Mouse (Mus musculus) C2C12 (cell line): ENCODE measurements around the gene Pdcd11. TPM values are rescaled to one million over a fixed set of nuclear protein-coding genes. Genes with fewer than 3 reads are reported as not detected.

ENCODE experiments used
- H3K27me3 ChIP-seq: one replicate; pipeline ENCODE4 v1.6.1; 2011; ENCODE audit not compliant: control insufficient read depth, insufficient read depth, insufficient read length
- H3K36me3 ChIP-seq: one replicate; pipeline ENCODE4 v1.6.1; 2011; ENCODE audit not compliant: control insufficient read depth, insufficient read depth
- H3K4me3 ChIP-seq: one replicate; pipeline ENCODE4 v1.5.1; 2011; ENCODE audit warnings: mild to moderate bottlenecking, control low read depth; ENCODE audit not compliant: poor library complexity, insufficient read depth, severe bottlenecking
- H3K79me2 ChIP-seq: one replicate; pipeline ENCODE4 v1.6.1; 2011; ENCODE audit not compliant: control insufficient read depth, insufficient read depth
- H3K79me3 ChIP-seq: one replicate; pipeline ENCODE4 v1.6.1; 2011; ENCODE audit warnings: low read depth, control low read depth
- H3ac ChIP-seq: one replicate; pipeline ENCODE3; 2011; ENCODE audit warnings: low read depth; ENCODE audit not compliant: control insufficient read depth, insufficient read length
- CEBPB ChIP-seq: IDR thresholded peaks from one replicate; pipeline ENCODE4 v1.6.1; 2011; ENCODE audit warnings: low read depth, mild to moderate bottlenecking, control low read depth, moderate library complexity
- CTCF ChIP-seq: IDR thresholded peaks from one replicate; pipeline ENCODE4 v1.5.1; 2011; ENCODE audit not compliant: control insufficient read depth, insufficient read depth, insufficient read length
- FOSL1 ChIP-seq: IDR thresholded peaks from one replicate; pipeline ENCODE4 v1.8.0; 2011; ENCODE audit warnings: mild to moderate bottlenecking, low read length; ENCODE audit not compliant: poor library complexity, insufficient read depth, severe bottlenecking
- MAX ChIP-seq: IDR thresholded peaks from one replicate; pipeline ENCODE4 v1.6.1; 2011; ENCODE audit warnings: mild to moderate bottlenecking, control low read depth
- MYOD1 ChIP-seq: IDR thresholded peaks from one replicate; pipeline ENCODE4 v1.6.1; 2011; ENCODE audit warnings: low read depth; ENCODE audit not compliant: control insufficient read depth, insufficient read length
- MYOG ChIP-seq: IDR thresholded peaks from one replicate; pipeline ENCODE4 v1.6.1; 2011; ENCODE audit not compliant: control insufficient read depth, insufficient read length; ENCODE audit errors: extremely low read depth
- USF1 ChIP-seq: IDR thresholded peaks from one replicate; pipeline ENCODE4 v1.6.1; 2011; ENCODE audit warnings: low read depth, mild to moderate bottlenecking, control low read depth, moderate library complexity
- polyA plus RNA-seq: library from polyadenylated mRNA; unstranded; fragments of >200 nt; fragmentation: generic; extraction: Trizol; gene quantifications from one replicate; pipeline ENCODE4 v1.2.1, GENCODE M21; 2012; ENCODE audit warnings: missing spikeins

Gene Pdcd11
- polyA plus RNA-seq, 1 experiment, result 21.0 TPM

DNA sequence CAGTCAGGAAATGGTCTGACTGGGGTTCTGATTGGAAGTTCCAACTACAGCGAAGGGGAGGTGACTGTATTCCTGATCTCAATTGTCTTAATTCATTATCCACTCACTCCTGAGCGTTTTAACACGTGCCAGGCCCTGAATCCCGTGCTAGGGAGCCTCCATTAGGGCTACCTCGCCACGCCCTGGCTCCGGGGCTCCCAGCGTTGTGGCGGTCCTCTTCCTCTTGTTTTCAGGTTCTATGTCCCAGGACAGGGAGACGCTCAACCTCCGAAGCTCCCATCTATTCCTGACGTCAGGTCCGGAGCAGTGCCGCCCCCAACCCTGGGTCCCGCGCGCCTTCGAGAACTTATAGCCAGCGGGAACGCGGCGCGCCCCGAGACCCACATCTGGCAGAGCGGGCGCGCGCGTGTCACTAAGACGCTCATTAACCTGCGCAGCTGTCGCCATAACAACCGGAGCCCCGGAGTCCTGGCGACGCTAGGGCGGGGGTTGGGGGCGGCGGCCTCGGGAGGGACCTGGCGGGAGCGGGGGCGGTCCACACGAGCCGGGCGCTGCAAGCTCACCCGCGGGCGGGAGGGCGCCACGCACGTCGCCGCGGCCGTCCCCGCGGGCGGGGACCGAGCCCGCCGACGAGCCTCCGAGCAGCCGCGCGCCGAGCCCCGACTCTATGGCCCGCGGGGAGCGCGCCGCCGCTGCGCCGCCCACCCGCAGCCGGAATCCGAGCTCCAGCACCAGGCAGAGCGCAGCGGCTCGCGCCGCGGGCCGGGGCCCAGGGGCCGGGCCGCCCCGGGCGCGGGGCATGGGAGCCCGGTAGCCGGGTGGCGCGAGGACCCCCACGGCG is 88.1 kb downstream of the Pdcd11 start, which contains the start of gene Neurl1a:
Neurl1a (plus strand) TSS at position 390 of the 841 bp plus-strand sequence.
- peak within 1 kb of the TSS; percentile 32 for H3K4me3 ChIP-seq
- no peaks in the 10 kb centered on the region for H3K79me2 ChIP-seq
- H3ac ChIP-seq, result peak within 1 kb of the TSS; percentile 63
- H3K79me3 ChIP-seq, result no peaks in the 10 kb centered on the region
- H3K36me3 ChIP-seq, result no peaks in the 10 kb centered on the region
- TF ChIP-seq CTCF (no peak), MAX (no peak), MYOG (no peak), MYOD1 (no peak), USF1 (no peak), CEBPB (no peak), FOSL1 (no peak)
- peaks cover 7% of the 10 kb centered on the region for H3K27me3 ChIP-seq

DNA sequence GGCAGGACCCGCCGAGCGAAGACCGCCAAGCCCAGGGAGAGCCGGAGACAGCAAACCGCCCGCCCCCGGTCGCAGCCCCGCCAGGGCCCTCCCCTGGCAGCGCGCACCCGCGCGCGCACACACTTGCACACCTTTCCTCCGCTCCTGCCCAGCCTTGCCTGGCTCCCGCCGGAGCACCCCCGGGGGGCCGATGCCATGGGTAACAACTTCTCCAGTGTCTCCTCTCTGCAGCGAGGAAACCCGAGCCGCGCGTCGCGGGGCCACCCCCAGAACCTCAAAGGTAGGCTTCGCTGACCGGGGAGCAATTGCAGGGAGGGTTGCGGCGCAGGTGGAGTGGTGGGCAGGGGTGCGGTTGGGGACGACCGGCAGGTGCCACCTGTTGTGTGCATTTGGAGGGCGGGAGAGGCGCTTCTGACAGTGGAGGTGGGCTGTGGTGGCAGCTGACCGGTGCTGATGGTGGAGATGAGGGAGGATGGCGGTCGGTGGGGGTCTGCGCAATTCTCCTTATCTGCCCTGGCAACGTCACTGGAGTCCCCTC is 88.8 kb downstream of the Pdcd11 start:
- no peaks in the 10 kb centered on the region for H3K36me3 ChIP-seq
- TF ChIP-seq FOSL1 (no peak), MYOD1 (no peak), USF1 (no peak), MYOG (no peak), CEBPB (no peak), CTCF (no peak), MAX (no peak)
- peak overlapping the region; percentile 32 for H3K4me3 ChIP-seq
- H3ac ChIP-seq, result peak overlapping the region; percentile 63
- H3K79me2 ChIP-seq, result no peaks in the 10 kb centered on the region
- peaks cover 4% of the 10 kb centered on the region for H3K27me3 ChIP-seq
- no peaks in the 10 kb centered on the region for H3K79me3 ChIP-seq

DNA sequence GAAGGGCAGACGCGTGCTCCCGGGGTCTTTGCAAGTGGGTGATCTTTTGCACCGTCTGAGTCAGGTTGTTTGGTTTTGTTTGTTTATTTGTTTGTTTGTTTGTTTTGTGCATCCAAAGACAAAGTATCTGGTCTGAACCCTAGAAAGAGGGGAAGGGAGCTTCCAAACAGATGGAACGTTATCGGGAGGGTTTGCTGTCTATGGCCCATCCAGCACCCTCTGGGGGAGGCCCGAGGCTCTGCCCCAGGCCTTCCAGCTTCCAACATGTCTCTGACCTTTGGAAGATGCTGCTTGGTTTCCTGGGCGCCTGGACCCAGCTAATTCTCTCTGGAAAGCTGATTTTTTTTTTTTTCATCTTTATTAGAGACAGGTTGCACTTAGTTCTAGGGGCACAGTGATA is 89.4 kb downstream of the Pdcd11 start:
- Histone ChIP-seq H3K79me2 (no peaks in the 10 kb centered on the region), H3K4me3 (no peak overlapping the region), H3K79me3 (no peaks in the 10 kb centered on the region), H3K36me3 (no peaks in the 10 kb centered on the region), H3ac (no peak overlapping the region), H3K27me3 (peaks cover 4% of the 10 kb centered on the region)
- TF ChIP-seq CEBPB (no peak), MYOD1 (no peak), MYOG (no peak), MAX (no peak), FOSL1 (no peak)

Other genes with a start within 250 kb of the Pdcd11 start
- not detected for gene Ina, start 76.1 kb upstream of the Pdcd11 start, polyA plus RNA-seq
- 18.2 TPM for gene Nt5c2, start 75.6 kb upstream of the Pdcd11 start, polyA plus RNA-seq
- gene Pcgf6, start 39.9 kb upstream of the Pdcd11 start, polyA plus RNA-seq, result 5.5 TPM
- gene Taf5, start 23.0 kb upstream of the Pdcd11 start, polyA plus RNA-seq, result 3.6 TPM
- 1,106 TPM for gene Usmg5, start 121 bp upstream of the Pdcd11 start, polyA plus RNA-seq
- 1.5 TPM for gene Calhm2, start 47.5 kb downstream of the Pdcd11 start, polyA plus RNA-seq
- not detected for gene Calhm1, start 53.5 kb downstream of the Pdcd11 start, polyA plus RNA-seq
- gene Calhm3, start 67.0 kb downstream of the Pdcd11 start, polyA plus RNA-seq, result not detected
- 3.7 TPM for gene Neurl1a, start 88.1 kb downstream of the Pdcd11 start, polyA plus RNA-seq